ENCODE assay signal across 20 mouse cellular contexts in genomic region chr12:103569690-103570089, GRCm38 (mm10). TPM values are rescaled to one million over a fixed set of nuclear protein-coding genes. Genes with fewer than 3 reads are reported as not detected.
DNase-seq lines count a peak whose midpoint lies in the region; ATAC-seq and TF ChIP-seq lines count a peak whose summit lies in the region.
"Had no signal": no experiment of that assay in that cellular context is flagged by ENCODE, and none has a peak within 500 bp of the region (broad histone marks: within the 10 kb centered on the region; RNA-seq: fewer than 3 reads in every experiment).

No protein-coding gene starts in this region.

- no peak overlapping the region for H3K9ac ChIP-seq in kidney, postnatal 0 days (ENCODE audit: low read depth, low read length)
- no peak overlapping the region for H3K9ac ChIP-seq in stomach, embryonic 15.5 days
- no peak overlapping the region for H3K9ac ChIP-seq in stomach, postnatal 0 days (ENCODE audit: low read length)
- no peak overlapping the region for H3K9ac ChIP-seq in intestine, embryonic 15.5 days
- H3K9ac ChIP-seq in forebrain, embryonic 11.5 days (ENCODE audit: low read length) = no peak overlapping the region
- H3K9ac ChIP-seq: embryonic facial prominence, embryonic 13.5 days; forebrain, embryonic 13.5 days; forebrain, postnatal 0 days; heart, embryonic 15.5 days; hindbrain, embryonic 13.5 days had no signal

- no peak overlapping the region for H3K27ac ChIP-seq in kidney, postnatal 0 days
- H3K27ac ChIP-seq in stomach, embryonic 15.5 days = no peak overlapping the region
- H3K27ac ChIP-seq in stomach, postnatal 0 days (replicated peaks) = no peak overlapping the region
- H3K27ac ChIP-seq in intestine, embryonic 15.5 days = no peak overlapping the region
- no peak overlapping the region for H3K27ac ChIP-seq in limb, embryonic 10.5 days
- no peak overlapping the region for H3K27ac ChIP-seq in forebrain, embryonic 11.5 days (ENCODE audit: low read depth, low read length)
- H3K27ac ChIP-seq: embryonic facial prominence, embryonic 13.5 days; forebrain, embryonic 13.5 days; heart, adult 2 months; heart, embryonic 15.5 days; hindbrain, embryonic 13.5 days had no signal

- no peaks in the 10 kb centered on the region for H3K27me3 ChIP-seq in kidney, postnatal 0 days (ENCODE audit: insufficient read depth, low read length)
- no peaks in the 10 kb centered on the region for H3K27me3 ChIP-seq in stomach, embryonic 15.5 days (replicated peaks)
- no peaks in the 10 kb centered on the region for H3K27me3 ChIP-seq in stomach, postnatal 0 days (ENCODE audit: control insufficient read depth, insufficient read depth, low read length)
- no peaks in the 10 kb centered on the region for H3K27me3 ChIP-seq in intestine, embryonic 15.5 days (replicated peaks)
- no peaks in the 10 kb centered on the region for H3K27me3 ChIP-seq in limb, embryonic 10.5 days (ENCODE audit: low read depth, poor library complexity, severe bottlenecking)
- no peaks in the 10 kb centered on the region for H3K27me3 ChIP-seq in forebrain, embryonic 11.5 days (ENCODE audit: control insufficient read depth, insufficient read depth, low read length)
- H3K27me3 ChIP-seq: embryonic facial prominence, embryonic 13.5 days; forebrain, embryonic 13.5 days; heart, embryonic 15.5 days; hindbrain, embryonic 13.5 days had no signal

- H3K4me2 ChIP-seq in kidney, postnatal 0 days (ENCODE audit: low read length) = no peak overlapping the region
- no peak overlapping the region for H3K4me2 ChIP-seq in stomach, embryonic 15.5 days
- H3K4me2 ChIP-seq in stomach, postnatal 0 days (replicated peaks; ENCODE audit: low read depth) = no peak overlapping the region
- H3K4me2 ChIP-seq in intestine, embryonic 15.5 days (replicated peaks) = no peak overlapping the region
- H3K4me2 ChIP-seq in forebrain, embryonic 11.5 days (ENCODE audit: low read depth, low read length, severe bottlenecking) = no peak overlapping the region
- H3K4me2 ChIP-seq: embryonic facial prominence, embryonic 13.5 days; forebrain, embryonic 13.5 days; heart, embryonic 11.5 days; heart, embryonic 15.5 days; hindbrain, embryonic 13.5 days had no signal

- H3K4me3 ChIP-seq in kidney, postnatal 0 days (replicated peaks; ENCODE audit: low read depth, low read length) = no peak overlapping the region
- no peak overlapping the region for H3K4me3 ChIP-seq in stomach, embryonic 15.5 days (replicated peaks)
- no peak overlapping the region for H3K4me3 ChIP-seq in stomach, postnatal 0 days (ENCODE audit: low read depth, low read length)
- no peak overlapping the region for H3K4me3 ChIP-seq in intestine, embryonic 15.5 days (replicated peaks)
- H3K4me3 ChIP-seq in limb, embryonic 10.5 days = no peak overlapping the region
- H3K4me3 ChIP-seq in forebrain, embryonic 11.5 days (ENCODE audit: low read depth, low read length) = no peak overlapping the region
- H3K4me3 ChIP-seq: embryonic facial prominence, embryonic 13.5 days; forebrain, embryonic 13.5 days; heart, adult 2 months; heart, embryonic 15.5 days; hindbrain, embryonic 13.5 days had no signal

- TF ChIP-seq CTCF in kidney, postnatal 0 days (IDR thresholded peaks at IDR 0.05; ENCODE audit: low read depth) = no peak
- no peak for TF ChIP-seq CTCF in stomach, postnatal 0 days (IDR thresholded peaks at IDR 0.05; ENCODE audit: low read depth)

- H3K36me3 ChIP-seq in kidney, postnatal 0 days (ENCODE audit: insufficient read depth, low read length) = no peaks in the 10 kb centered on the region
- no peaks in the 10 kb centered on the region for H3K36me3 ChIP-seq in stomach, embryonic 15.5 days
- no peaks in the 10 kb centered on the region for H3K36me3 ChIP-seq in stomach, postnatal 0 days (ENCODE audit: control insufficient read depth, insufficient read depth, low read length)
- H3K36me3 ChIP-seq in intestine, embryonic 15.5 days = no peaks in the 10 kb centered on the region
- no peaks in the 10 kb centered on the region for H3K36me3 ChIP-seq in limb, embryonic 10.5 days
- H3K36me3 ChIP-seq in forebrain, embryonic 11.5 days (ENCODE audit: control insufficient read depth, insufficient read depth, low read length) = no peaks in the 10 kb centered on the region
- H3K36me3 ChIP-seq: embryonic facial prominence, embryonic 13.5 days; heart, embryonic 15.5 days; hindbrain, embryonic 13.5 days had no signal

- DNase-seq in kidney, postnatal 0 days (ENCODE audit: low spot score) = no peak
- no peak for DNase-seq in kidney, postnatal 14 days
- no peak for DNase-seq in stomach, postnatal 0 days (ENCODE audit: low spot score)
- DNase-seq in limb, embryonic 10.5 days (ENCODE audit: low spot score) = no peak
- DNase-seq in forebrain, embryonic 11.5 days (ENCODE audit: low spot score) = no peak
- DNase-seq: adrenal gland, postnatal 10 days; cerebellum, adult 11-12 months; cerebellum, adult 9-10 months; cerebellum, postnatal 25 days; forebrain, postnatal 0 days; gastrocnemius, postnatal 14 days; heart, adult 2 months; heart, postnatal 14 days had no signal

- 52% methylated on average over 6 of the region's 6 CpGs for WGBS in kidney, postnatal 0 days
- 51% methylated on average over 6 of the region's 6 CpGs for WGBS in stomach, embryonic 15.5 days
- WGBS in stomach, postnatal 0 days = 56% methylated on average over 6 of the region's 6 CpGs
- WGBS in intestine, embryonic 15.5 days = 55% methylated on average over 6 of the region's 6 CpGs
- WGBS in limb, embryonic 10.5 days = 68% methylated on average over 6 of the region's 6 CpGs
- WGBS in forebrain, embryonic 11.5 days = 63% methylated on average over 6 of the region's 6 CpGs

- H3K4me1 ChIP-seq in kidney, postnatal 0 days (replicated peaks; ENCODE audit: insufficient read depth, low read length) = no peaks in the 10 kb centered on the region
- H3K4me1 ChIP-seq in stomach, embryonic 15.5 days = no peaks in the 10 kb centered on the region
- H3K4me1 ChIP-seq in stomach, postnatal 0 days (replicated peaks; ENCODE audit: control insufficient read depth, insufficient read depth) = no peaks in the 10 kb centered on the region
- H3K4me1 ChIP-seq in intestine, embryonic 15.5 days (replicated peaks) = no peaks in the 10 kb centered on the region
- H3K4me1 ChIP-seq in limb, embryonic 10.5 days = no peaks in the 10 kb centered on the region
- H3K4me1 ChIP-seq in forebrain, embryonic 11.5 days (replicated peaks; ENCODE audit: control insufficient read depth, insufficient read depth, low read length) = no peaks in the 10 kb centered on the region
- H3K4me1 ChIP-seq: embryonic facial prominence, embryonic 13.5 days; forebrain, embryonic 13.5 days; heart, embryonic 15.5 days; hindbrain, embryonic 13.5 days had no signal

- peak; percentile 40; the same call in 1 of the 2 replicates for ATAC-seq in kidney, postnatal 0 days (replicated peaks; ENCODE audit: low FRiP score, low read depth)
- ATAC-seq in stomach, embryonic 15.5 days (ENCODE audit: insufficient read depth, low FRiP score, low read depth) = 0 out of 2 replicates have a peak, but pooled peaks have one; percentile 35
- no peak for ATAC-seq in stomach, postnatal 0 days (ENCODE audit: low FRiP score, low TSS enrichment)
- ATAC-seq in intestine, embryonic 15.5 days = peak; percentile 71; the same call in 1 of the 2 replicates
- no peak for ATAC-seq in forebrain, embryonic 11.5 days (replicated peaks; ENCODE audit: low FRiP score)
- ATAC-seq: forebrain, embryonic 13.5 days; forebrain, postnatal 0 days had no signal

- H3K9me3 ChIP-seq in kidney, postnatal 0 days (replicated peaks; ENCODE audit: low read length) = no peaks in the 10 kb centered on the region
- H3K9me3 ChIP-seq in stomach, embryonic 15.5 days = no peaks in the 10 kb centered on the region
- H3K9me3 ChIP-seq in stomach, postnatal 0 days (ENCODE audit: control insufficient read depth, low read length) = no peaks in the 10 kb centered on the region
- no peaks in the 10 kb centered on the region for H3K9me3 ChIP-seq in intestine, embryonic 15.5 days
- no peaks in the 10 kb centered on the region for H3K9me3 ChIP-seq in limb, embryonic 10.5 days (replicated peaks)
- no peaks in the 10 kb centered on the region for H3K9me3 ChIP-seq in forebrain, embryonic 11.5 days (ENCODE audit: control insufficient read depth, low read length)
- H3K9me3 ChIP-seq: embryonic facial prominence, embryonic 13.5 days; forebrain, embryonic 13.5 days; heart, embryonic 15.5 days; hindbrain, embryonic 13.5 days had no signal

- no peak for TF ChIP-seq EP300 in stomach, postnatal 0 days (optimal IDR thresholded peaks at IDR 0.05)

RNA-seq across cellular contexts. Expression of gene Ppp4r4, which starts 37.6 kb away (rescaled TPM):
- polyA plus RNA-seq in kidney, postnatal 0 days (2015; fragmentation: Nextera tagmentation; extraction: Ambion mirVana) = 1.6 and 1.8 TPM in 2 replicates
- polyA plus RNA-seq in stomach, embryonic 15.5 days (2015; fragmentation: Nextera tagmentation; extraction: Ambion mirVana) = 1.5 and 1.8 TPM in 2 replicates
- polyA plus RNA-seq in stomach, postnatal 0 days (2015; fragmentation: Nextera tagmentation; extraction: Ambion mirVana) = 0.38 and 0.53 TPM in 2 replicates
- polyA plus RNA-seq in intestine, embryonic 15.5 days (2015; fragmentation: Nextera tagmentation; extraction: Ambion mirVana) = 1.2 and 1.3 TPM in 2 replicates
- polyA plus RNA-seq in limb, embryonic 10.5 days (2016; fragmentation: Nextera tagmentation; extraction: Ambion mirVana) = 1.2 and 1.9 TPM in 2 replicates
- polyA plus RNA-seq in forebrain, embryonic 11.5 days (2014; fragmentation: Nextera tagmentation; extraction: Ambion mirVana) = 4.0 TPM in 2 replicates

Comparison
In these comparisons a context has a peak if more than half of its experiments do, and no peak if none do; other contexts are left out.
1. ATAC-seq: peak in kidney, postnatal 0 days (single experiment), stomach, embryonic 15.5 days (single experiment) and intestine, embryonic 15.5 days (single experiment); none in stomach, postnatal 0 days (single experiment) and forebrain, embryonic 11.5 days (single experiment).